ENCODE assay signal across 11 mouse cellular contexts in the genomic region with DNA sequence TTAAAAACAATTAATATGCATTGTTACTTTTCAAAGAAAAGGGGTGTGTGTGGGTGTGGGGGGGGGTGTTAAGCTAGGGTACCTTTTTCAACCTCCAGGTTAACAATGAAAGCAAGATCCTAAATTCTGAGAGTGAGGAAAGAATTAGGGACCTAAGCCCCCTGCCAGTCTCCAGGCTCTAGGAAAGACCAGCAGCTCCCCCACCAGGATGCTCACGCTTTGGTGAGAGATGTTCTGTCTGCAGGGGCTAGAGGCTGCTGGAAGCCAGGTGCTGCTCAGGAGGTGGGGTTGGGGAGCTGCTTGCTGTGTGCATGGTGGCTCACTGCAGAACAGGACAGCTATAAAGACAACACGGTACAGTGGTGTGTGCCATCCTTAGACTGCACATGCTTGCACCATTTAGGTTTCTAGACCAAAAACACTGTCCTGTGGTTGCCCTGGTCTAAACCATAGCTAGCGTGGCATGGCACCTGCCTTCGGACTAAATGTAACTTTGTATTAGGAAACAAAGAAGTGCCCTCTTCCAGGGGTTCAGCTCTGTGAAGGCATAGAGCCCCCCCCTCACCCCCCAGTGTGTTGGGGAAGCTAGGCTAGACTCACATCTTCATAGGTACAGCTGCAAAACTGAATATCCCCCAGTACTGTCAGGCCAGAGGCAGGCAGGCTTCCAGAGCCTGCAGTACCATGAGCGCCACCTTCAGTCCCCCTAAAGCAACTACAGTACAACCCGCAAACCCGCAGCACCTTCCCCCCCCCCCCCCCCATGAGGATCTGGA.
DNase-seq lines count a peak whose midpoint lies in the region; ATAC-seq and TF ChIP-seq lines count a peak whose summit lies in the region.
"Had no signal": no experiment of that assay in that cellular context is flagged by ENCODE, and none has a peak within 500 bp of the region (broad histone marks: within the 10 kb centered on the region; RNA-seq: fewer than 3 reads in every experiment).

No protein-coding gene starts in this region.

- no peak overlapping the region for H3K4me2 ChIP-seq in forebrain, embryonic 14.5 days (ENCODE audit: low read length)
- H3K4me2 ChIP-seq in forebrain, embryonic 12.5 days, result no peak overlapping the region
- no peak overlapping the region for H3K4me2 ChIP-seq in liver, embryonic 14.5 days (ENCODE audit: low read depth)
- H3K4me2 ChIP-seq in liver, embryonic 12.5 days, result no peak overlapping the region
- no peak overlapping the region for H3K4me2 ChIP-seq in kidney, embryonic 14.5 days (replicated peaks; ENCODE audit: low read depth, low read length)
- H3K4me2 ChIP-seq: heart, embryonic 15.5 days; limb, embryonic 15.5 days had no signal

- no peaks in the 10 kb centered on the region for H3K79me2 ChIP-seq in MEL (ENCODE audit: control insufficient read depth, insufficient read depth, low read length, poor library complexity)

- TF ChIP-seq CTCF in liver, embryonic 14.5 days (IDR thresholded peaks at IDR 0.05; ENCODE audit: low read depth), result peak; percentile 43; the same call in 1 of the 2 replicates
- peak; percentile 38 to 66 (median 57) for TF ChIP-seq CTCF in MEL (IDR thresholded peaks at IDR 0.05 in 2 of 3, conservative IDR thresholded peaks at IDR 0.05 in 1 of 3; ENCODE audit: control insufficient read depth in 1 of 3, insufficient read depth in 1 of 3, low read depth in 2 of 3, low read length in 3 of 3, poor library complexity in 1 of 3, severe bottlenecking in 1 of 3)

- TF ChIP-seq EP300 in liver, embryonic 14.5 days (IDR thresholded peaks at IDR 0.05; ENCODE audit: low read depth), result no peak
- no peak for TF ChIP-seq EP300 in MEL (IDR thresholded peaks at IDR 0.05; ENCODE audit: low read depth in 1 of 2, low read length in 2 of 2)

- no peaks in the 10 kb centered on the region for H3K36me3 ChIP-seq in forebrain, embryonic 14.5 days (ENCODE audit: control insufficient read depth, insufficient read depth, low read length)
- H3K36me3 ChIP-seq in forebrain, embryonic 12.5 days (replicated peaks), result no peaks in the 10 kb centered on the region
- no peaks in the 10 kb centered on the region for H3K36me3 ChIP-seq in liver, embryonic 14.5 days (replicated peaks; ENCODE audit: control insufficient read depth, insufficient read depth, low read depth)
- H3K36me3 ChIP-seq in liver, embryonic 12.5 days, result no peaks in the 10 kb centered on the region
- H3K36me3 ChIP-seq in MEL (ENCODE audit: control insufficient read depth in 1 of 2, insufficient read depth in 2 of 2, low read length in 2 of 2), result no peaks in the 10 kb centered on the region; a peak in 1 of 4 replicates
- H3K36me3 ChIP-seq in limb, embryonic 10.5 days, result no peaks in the 10 kb centered on the region
- no peaks in the 10 kb centered on the region for H3K36me3 ChIP-seq in kidney, embryonic 14.5 days (ENCODE audit: control insufficient read depth, insufficient read depth, low read length)
- H3K36me3 ChIP-seq: heart, embryonic 15.5 days; limb, embryonic 15.5 days had no signal

- no peak overlapping the region for H3K27ac ChIP-seq in forebrain, embryonic 14.5 days (ENCODE audit: low read depth, low read length)
- H3K27ac ChIP-seq in forebrain, embryonic 12.5 days, result no peak overlapping the region
- no peak overlapping the region for H3K27ac ChIP-seq in liver, embryonic 14.5 days
- H3K27ac ChIP-seq in liver, embryonic 12.5 days, result no peak overlapping the region
- no peak overlapping the region for H3K27ac ChIP-seq in MEL (ENCODE audit: control insufficient read depth, low read depth, low read length)
- H3K27ac ChIP-seq in limb, embryonic 10.5 days, result no peak overlapping the region
- no peak overlapping the region for H3K27ac ChIP-seq in kidney, embryonic 14.5 days (ENCODE audit: low read depth, low read length)
- H3K27ac ChIP-seq: heart, embryonic 15.5 days; limb, embryonic 15.5 days had no signal

- H3K27me3 ChIP-seq in forebrain, embryonic 14.5 days (replicated peaks; ENCODE audit: control insufficient read depth, insufficient read depth, low read length), result no peaks in the 10 kb centered on the region
- peaks cover 68% of the 10 kb centered on the region for H3K27me3 ChIP-seq in forebrain, embryonic 12.5 days
- H3K27me3 ChIP-seq in liver, embryonic 14.5 days (ENCODE audit: control insufficient read depth, insufficient read depth, low read length), result peaks cover 3% of the 10 kb centered on the region
- peaks cover 43% of the 10 kb centered on the region for H3K27me3 ChIP-seq in liver, embryonic 12.5 days (replicated peaks)
- no peaks in the 10 kb centered on the region for H3K27me3 ChIP-seq in MEL (ENCODE audit: control insufficient read depth in 1 of 2, insufficient read depth in 2 of 2, low read length in 2 of 2)
- peaks cover 75% of the 10 kb centered on the region for H3K27me3 ChIP-seq in limb, embryonic 10.5 days (ENCODE audit: low read depth, poor library complexity, severe bottlenecking)
- peaks cover 41% of the 10 kb centered on the region for H3K27me3 ChIP-seq in kidney, embryonic 14.5 days (ENCODE audit: control insufficient read depth, insufficient read depth, low read length)

- no peak for TF ChIP-seq POLR2A in MEL (IDR thresholded peaks at IDR 0.05; ENCODE audit: control insufficient read depth in 1 of 2, insufficient read depth in 1 of 2, low read depth in 1 of 2, low read length in 2 of 2, poor library complexity in 1 of 2)

- no peak overlapping the region for H3K9ac ChIP-seq in forebrain, embryonic 14.5 days (ENCODE audit: low read length)
- H3K9ac ChIP-seq in forebrain, embryonic 12.5 days, result no peak overlapping the region
- H3K9ac ChIP-seq in liver, embryonic 14.5 days (replicated peaks), result no peak overlapping the region
- H3K9ac ChIP-seq in liver, embryonic 12.5 days, result no peak overlapping the region
- no peak overlapping the region for H3K9ac ChIP-seq in MEL (ENCODE audit: control insufficient read depth, low read depth, low read length, poor library complexity, severe bottlenecking)
- no peak overlapping the region for H3K9ac ChIP-seq in kidney, embryonic 14.5 days (ENCODE audit: low read depth, low read length)
- H3K9ac ChIP-seq: heart, embryonic 15.5 days; limb, embryonic 15.5 days had no signal

- no peaks in the 10 kb centered on the region for H3K4me1 ChIP-seq in forebrain, embryonic 14.5 days (ENCODE audit: control insufficient read depth, insufficient read depth, low read length)
- peaks cover 41% of the 10 kb centered on the region for H3K4me1 ChIP-seq in forebrain, embryonic 12.5 days
- no peaks in the 10 kb centered on the region for H3K4me1 ChIP-seq in liver, embryonic 14.5 days (replicated peaks; ENCODE audit: control insufficient read depth in 2 of 2, insufficient read depth in 2 of 2, low read length in 1 of 2)
- no peaks in the 10 kb centered on the region for H3K4me1 ChIP-seq in liver, embryonic 12.5 days
- peaks cover 0 to 3% of the 10 kb centered on the region in 2 experiments; a peak in 2 of 4 replicates for H3K4me1 ChIP-seq in MEL (ENCODE audit: control insufficient read depth in 1 of 2, insufficient read depth in 2 of 2, low read length in 2 of 2)
- H3K4me1 ChIP-seq in limb, embryonic 10.5 days, result peaks cover 42% of the 10 kb centered on the region
- peaks cover 5% of the 10 kb centered on the region; the same call in 1 of the 2 replicates for H3K4me1 ChIP-seq in kidney, embryonic 14.5 days (ENCODE audit: control insufficient read depth, insufficient read depth, low read length)
- H3K4me1 ChIP-seq: heart, embryonic 15.5 days had no signal

- H3K4me3 ChIP-seq in forebrain, embryonic 14.5 days (ENCODE audit: low read depth, low read length), result no peak overlapping the region
- no peak overlapping the region for H3K4me3 ChIP-seq in forebrain, embryonic 12.5 days (replicated peaks)
- no peak overlapping the region for H3K4me3 ChIP-seq in liver, embryonic 14.5 days (ENCODE audit: insufficient read depth in 1 of 2, low read depth in 2 of 2, low read length in 2 of 2)
- no peak overlapping the region for H3K4me3 ChIP-seq in liver, embryonic 12.5 days
- no peak overlapping the region for H3K4me3 ChIP-seq in MEL (ENCODE audit: control insufficient read depth in 1 of 2, insufficient read depth in 1 of 2, low read depth in 2 of 2, low read length in 2 of 2)
- H3K4me3 ChIP-seq in limb, embryonic 10.5 days, result no peak overlapping the region
- no peak overlapping the region for H3K4me3 ChIP-seq in kidney, embryonic 14.5 days (ENCODE audit: low read length)
- H3K4me3 ChIP-seq: heart, embryonic 15.5 days; limb, embryonic 15.5 days had no signal

- DNase-seq in forebrain, embryonic 14.5 days (ENCODE audit: low spot score), result peak; percentile 34
- no peak for DNase-seq in liver, embryonic 14.5 days (ENCODE audit: low read depth in 3 of 3, low spot score in 3 of 3)
- peak; percentile 52 for DNase-seq in MEL (ENCODE audit: low read depth, low spot score)
- DNase-seq in limb, embryonic 10.5 days (ENCODE audit: low spot score), result peak; percentile 54
- DNase-seq in gastrocnemius, postnatal 25 days, result no peak

- no peak for ATAC-seq in forebrain, embryonic 14.5 days
- ATAC-seq in forebrain, embryonic 12.5 days (ENCODE audit: low FRiP score), result no peak
- no peak for ATAC-seq in liver, embryonic 14.5 days (ENCODE audit: insufficient read depth)
- ATAC-seq in liver, embryonic 12.5 days, result no peak
- ATAC-seq in kidney, embryonic 14.5 days (ENCODE audit: low FRiP score, low TSS enrichment), result no peak
- ATAC-seq: Patski had no signal

- WGBS in forebrain, embryonic 14.5 days, result 27% methylated on average over 7 of the region's 7 CpGs
- 21% methylated on average over 7 of the region's 7 CpGs for WGBS in forebrain, embryonic 12.5 days
- 37% methylated on average over 5 of the region's 7 CpGs for WGBS in liver, embryonic 14.5 days (ENCODE audit: insufficient replicate concordance)
- 38% methylated on average over 5 of the region's 7 CpGs for WGBS in liver, embryonic 12.5 days (ENCODE audit: insufficient replicate concordance)
- 38% methylated on average over 5 of the region's 7 CpGs for WGBS in limb, embryonic 10.5 days
- 35% methylated on average over 7 of the region's 7 CpGs for WGBS in kidney, embryonic 14.5 days

- TF ChIP-seq RAD21 in MEL (IDR thresholded peaks at IDR 0.05; ENCODE audit: low read depth, low read length), result peak; percentile 42

- H3K9me3 ChIP-seq in forebrain, embryonic 14.5 days (replicated peaks; ENCODE audit: control insufficient read depth, low read length), result no peaks in the 10 kb centered on the region
- no peaks in the 10 kb centered on the region for H3K9me3 ChIP-seq in forebrain, embryonic 12.5 days
- H3K9me3 ChIP-seq in liver, embryonic 14.5 days (ENCODE audit: control insufficient read depth, low read length), result no peaks in the 10 kb centered on the region
- no peaks in the 10 kb centered on the region for H3K9me3 ChIP-seq in liver, embryonic 12.5 days (replicated peaks)
- no peaks in the 10 kb centered on the region for H3K9me3 ChIP-seq in MEL (replicated peaks; ENCODE audit: insufficient read depth, low read length)
- no peaks in the 10 kb centered on the region for H3K9me3 ChIP-seq in limb, embryonic 10.5 days (replicated peaks)
- no peaks in the 10 kb centered on the region for H3K9me3 ChIP-seq in kidney, embryonic 14.5 days (ENCODE audit: control insufficient read depth, low read length)
- H3K9me3 ChIP-seq: heart, embryonic 15.5 days; limb, embryonic 15.5 days had no signal

TF ChIP-seq in MEL, 35 proteins besides CTCF, POLR2A, EP300 and RAD21 (continues in another document):
- TF ChIP-seq MAZ (IDR thresholded peaks at IDR 0.05; ENCODE audit: low read depth, low read length) (no peak), JUND (IDR thresholded peaks at IDR 0.05; ENCODE audit: low read depth, low read length) (no peak), TCF12 (IDR thresholded peaks at IDR 0.05; ENCODE audit: low read depth, low read length) (no peak)

Comparison
In these comparisons a context has a peak if more than half of its experiments do, and no peak if none do; other contexts are left out.
1. DNase-seq: peak in forebrain, embryonic 14.5 days (single experiment), MEL (single experiment) and limb, embryonic 10.5 days (single experiment); none in liver, embryonic 14.5 days (0 of 3) and gastrocnemius, postnatal 25 days (single experiment).